Mouse (Mus musculus) lung, adult 2 months (tissue): Measurements from ENCODE around the gene Ifnlr1.

Experiments
- CTCF ChIP-seq: fragments of 200-500 bp; IDR thresholded peaks from 2 replicates; pipeline ENCODE4 v1.5.1; 2011; ENCODE audit warnings: mild to moderate bottlenecking, low read length, control low read depth; ENCODE audit not compliant: insufficient read depth
- POLR2A ChIP-seq: fragments of 200-500 bp; IDR thresholded peaks from 2 replicates; pipeline ENCODE4 v1.6.1; 2011; ENCODE audit warnings: low read depth, mild to moderate bottlenecking, control low read depth, low read length, borderline replicate concordance; ENCODE audit errors: extremely low read depth

GRCm38 (mm10) chr4:135673507-135673906 is 12.6 kb upstream of the Ifnlr1 start:
- TF ChIP-seq CTCF (no peak), POLR2A (no peak)
